Mouse (Mus musculus) frontal cortex, postnatal 36 days (tissue): ENCODE measurements around the gene Trip11.
"Not testable (repeated sequence)": the region's sequence is repeated elsewhere in the genome, so short reads cannot be mapped to it uniquely, and the experiment has no call there.

ENCODE experiments used
- DNase-seq, 2 experiments: peaks; one replicate each; pipeline ENCODE4 v3.0.0; 2022; ENCODE audit warnings: low spot score in 2 of 2

The Trip11 gene

DNA sequence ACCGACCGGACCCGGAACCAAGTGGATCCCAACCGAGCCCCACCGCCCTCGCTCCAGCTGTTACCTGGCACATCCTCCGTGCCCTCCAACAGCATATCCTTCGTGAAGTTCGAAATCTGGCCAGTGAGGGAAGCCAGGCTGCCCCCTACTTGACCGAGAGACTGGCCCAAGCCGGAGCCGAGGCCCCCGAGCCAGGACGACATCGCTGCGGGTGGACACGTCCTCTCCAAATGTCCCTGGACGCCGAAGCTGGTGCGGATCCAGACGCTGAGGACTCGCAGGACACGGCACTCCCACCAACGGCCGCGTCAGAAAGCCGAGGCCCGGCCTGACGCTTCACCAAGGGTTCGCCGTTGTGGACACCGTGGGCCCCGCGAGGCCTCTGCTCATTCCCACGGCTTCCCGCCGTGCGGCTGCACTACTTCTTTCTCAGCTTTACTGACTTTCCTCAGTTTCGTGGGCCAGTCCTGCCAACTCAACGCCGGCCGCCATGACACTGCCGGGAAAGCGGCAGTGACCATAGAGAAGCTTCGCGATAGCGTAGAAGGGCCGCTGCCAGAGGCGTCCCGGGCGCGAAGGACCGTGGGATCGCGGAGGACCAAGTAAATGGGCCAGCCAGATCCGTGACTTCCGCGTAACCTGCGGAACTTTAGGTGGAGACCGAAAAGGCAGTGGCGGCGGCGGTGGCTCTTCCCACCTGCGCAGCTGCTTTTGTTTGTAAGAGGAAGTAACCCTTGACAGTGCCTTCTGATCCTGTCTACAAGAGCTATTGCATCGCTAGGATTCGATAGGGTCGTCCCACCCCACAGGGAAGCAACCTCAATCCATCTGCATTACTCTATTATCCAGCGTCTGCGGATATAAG lies at the start of gene Trip11:
TSS of gene Trip11 (minus strand) at position 642 of the 865 bp plus-strand sequence.
- DNase-seq, result peak; percentile 90 to 94

DNA sequence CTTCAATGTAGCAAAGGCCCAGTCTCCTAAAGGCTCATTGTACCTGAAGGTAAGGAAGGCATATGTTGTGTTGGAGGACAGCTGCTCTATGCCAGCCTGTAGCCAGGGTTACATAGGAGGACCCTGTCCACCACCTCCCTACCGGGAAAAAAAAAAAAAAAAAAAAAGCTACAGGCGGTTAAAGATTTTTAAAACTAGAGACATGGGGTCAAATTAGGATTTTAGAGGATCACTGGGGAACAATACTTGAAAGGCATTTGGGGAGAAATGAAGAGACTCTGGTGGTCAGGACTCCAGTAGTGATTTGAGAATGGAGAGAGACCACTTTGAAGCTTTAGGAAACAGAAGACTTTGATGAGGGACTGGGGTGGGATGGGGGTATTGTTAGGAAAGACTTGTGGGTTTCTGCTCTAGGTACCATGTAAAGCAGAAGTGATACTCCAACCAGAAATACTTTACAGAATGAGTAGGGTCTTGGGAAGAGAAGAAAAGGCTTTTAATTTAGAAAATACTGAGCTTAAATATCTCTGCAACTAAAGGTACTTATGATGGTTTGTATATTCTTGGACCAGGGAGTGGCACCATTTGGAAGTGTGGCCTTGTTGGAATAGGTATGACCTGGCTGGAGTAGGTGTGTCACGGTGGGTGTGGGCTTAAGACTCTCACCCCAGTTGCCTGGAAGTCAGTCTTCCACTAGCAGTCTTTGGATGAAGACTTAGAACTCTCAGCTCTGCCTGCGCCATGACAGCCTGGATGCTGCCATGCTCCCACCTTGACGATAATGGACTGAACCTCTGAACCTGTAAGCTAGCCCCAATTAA lies 46.1 kb upstream of the Trip11 start:
- not testable (repeated sequence) for DNase-seq

DNA sequence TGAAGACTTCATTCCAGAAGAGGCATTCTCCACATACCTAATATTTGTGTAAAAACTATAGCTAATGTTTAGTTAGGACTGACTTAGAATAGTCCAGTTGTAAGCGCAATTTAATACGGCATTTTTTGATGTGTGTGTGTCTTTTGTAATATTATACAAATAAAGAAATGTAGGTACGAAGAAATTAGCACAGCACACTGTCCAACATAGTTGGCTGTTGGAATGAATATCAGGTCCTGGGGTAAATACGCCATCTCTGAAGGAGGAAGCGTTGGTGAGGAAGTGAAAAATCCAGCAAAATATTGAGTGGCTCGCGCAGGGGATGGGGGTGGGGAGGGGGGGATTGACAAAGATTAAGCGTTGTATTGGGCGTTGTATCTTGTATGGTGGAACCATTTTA lies 45.5 kb upstream of the Trip11 start:
- no peak for DNase-seq

DNA sequence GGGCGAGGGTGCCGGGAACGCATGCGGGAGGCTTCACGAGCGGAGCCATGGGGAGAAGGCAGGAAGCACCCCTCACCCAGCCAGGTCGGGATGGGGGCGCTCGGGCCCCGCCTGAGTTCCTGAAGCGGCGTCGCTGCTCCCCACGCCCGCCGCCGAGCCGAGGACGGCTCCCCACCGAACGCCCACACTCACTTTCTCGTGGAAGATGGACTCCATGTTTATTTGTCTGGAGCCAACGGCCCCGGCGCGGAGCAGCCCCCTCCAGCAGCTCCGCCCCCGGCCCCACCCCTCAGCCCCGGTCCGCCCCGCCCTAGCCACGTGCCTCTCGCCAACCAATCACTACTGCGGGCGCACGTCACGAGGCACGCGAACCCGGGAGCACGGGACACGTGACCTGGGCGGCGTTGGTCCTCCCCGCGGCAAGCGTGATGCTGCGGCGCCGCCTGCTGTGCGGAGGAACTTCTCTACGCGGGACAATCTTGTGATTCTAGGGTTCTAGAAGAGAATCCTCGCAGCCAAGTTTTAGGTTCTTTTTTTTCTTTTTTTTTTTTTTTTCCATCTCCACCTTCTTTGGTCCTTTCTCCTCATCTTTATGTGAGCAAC lies 45.0 kb upstream of the Trip11 start, which contains the start of gene Atxn3:
TSS of gene Atxn3 (minus strand) at position 305 of the 603 bp plus-strand sequence.
- DNase-seq, result peak; percentile 96 to 97

DNA sequence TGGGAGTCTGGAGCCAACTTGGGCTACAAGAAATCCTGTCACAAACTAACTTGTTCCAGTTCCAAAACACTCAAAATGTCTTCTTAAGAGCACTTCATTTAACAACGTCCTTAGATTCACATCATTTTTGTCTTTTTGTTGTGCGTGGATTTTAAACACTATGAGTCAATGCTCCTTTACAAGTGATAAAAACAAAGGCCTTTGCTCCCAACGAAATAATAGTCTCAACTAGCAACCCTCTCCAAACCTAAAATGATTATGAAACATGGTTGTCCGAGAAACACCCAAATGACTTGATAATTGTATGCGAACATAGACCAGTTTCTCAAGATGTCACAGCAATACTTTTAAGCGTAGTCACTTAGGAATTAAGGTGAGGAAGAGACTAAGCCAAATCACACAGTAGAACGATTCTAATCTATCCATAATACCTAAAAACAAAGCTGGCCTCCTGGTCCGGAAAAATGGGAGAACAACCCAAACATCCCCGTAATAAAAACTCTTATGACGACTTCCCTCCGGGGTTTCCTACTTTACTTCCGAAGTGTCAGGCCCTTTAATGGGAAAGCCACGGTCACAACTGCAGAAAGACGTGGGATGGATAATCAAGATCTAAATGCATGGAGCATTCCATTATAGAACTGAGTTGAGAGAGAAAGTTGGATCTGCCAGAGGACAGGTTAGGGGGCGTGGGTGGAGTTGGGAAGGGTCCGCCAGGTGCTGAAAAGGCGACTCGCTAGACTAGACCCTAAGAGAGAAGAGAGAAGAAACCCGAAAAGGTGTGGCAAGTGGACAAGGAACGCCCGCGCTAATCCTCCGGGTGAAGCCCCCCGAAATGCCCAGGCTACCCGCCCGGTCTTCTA lies 44.2 kb upstream of the Trip11 start:
- DNase-seq, result no peak

DNA sequence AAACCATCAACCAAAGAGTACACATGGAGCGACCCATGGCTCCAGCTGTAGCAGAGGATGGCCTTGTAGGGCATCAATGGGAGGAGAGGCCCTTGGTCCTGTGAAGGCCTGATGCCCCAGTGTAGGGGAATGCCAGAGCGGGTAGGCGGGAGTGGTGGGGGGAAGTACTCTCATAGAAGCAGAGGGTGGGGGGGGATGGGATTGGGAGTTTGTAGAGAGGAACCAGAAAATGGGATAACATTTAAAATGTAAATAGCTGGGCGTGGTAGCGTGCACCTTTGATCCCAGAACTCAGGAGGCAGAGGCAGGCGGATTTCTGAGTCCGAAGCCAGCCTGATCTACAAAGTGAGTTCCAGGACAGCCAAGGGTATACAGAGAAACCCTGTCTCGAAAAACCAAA lies 42.8 kb upstream of the Trip11 start:
- not testable (repeated sequence) for DNase-seq

DNA sequence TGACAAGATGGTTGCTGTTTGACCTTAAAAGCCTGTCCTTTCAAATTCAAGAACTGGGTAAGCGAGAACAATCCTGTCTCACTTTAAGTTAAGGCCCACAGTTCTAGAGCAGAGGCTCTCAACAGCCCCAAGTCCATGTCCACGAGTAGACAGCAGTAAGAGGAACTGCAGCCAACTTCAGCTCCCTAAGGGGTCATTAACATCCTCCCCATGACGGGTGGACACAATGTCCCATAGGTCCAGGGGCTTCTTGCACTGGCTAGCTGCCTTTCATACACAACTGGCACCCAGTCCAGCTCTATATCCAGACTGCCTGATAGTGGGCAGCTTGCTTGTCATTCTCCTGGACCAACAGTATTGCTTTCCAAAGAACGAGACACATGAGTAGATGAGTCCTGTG lies 35.7 kb upstream of the Trip11 start:
- DNase-seq, result no peak

DNA sequence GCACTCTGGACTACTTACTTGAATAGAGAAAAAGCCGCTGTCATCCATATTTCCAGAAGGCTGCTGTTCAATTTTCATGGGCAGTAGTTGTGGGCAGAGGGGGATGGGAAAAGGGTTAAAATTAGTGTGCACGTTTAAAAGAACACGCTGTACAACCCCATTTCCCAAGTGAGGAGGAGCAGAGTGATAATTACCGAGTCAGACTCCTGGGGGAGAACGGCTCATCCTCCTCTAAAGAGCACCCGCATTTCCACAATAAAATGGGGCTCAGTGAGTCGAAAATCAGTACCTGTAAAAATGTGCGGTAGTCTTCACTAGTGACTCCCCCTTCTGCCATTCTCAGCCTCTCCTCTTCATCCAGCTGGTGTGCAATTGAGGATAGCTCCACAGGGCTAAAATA lies 34.9 kb upstream of the Trip11 start:
- DNase-seq, result peak in 1 of 2 experiments; percentile 11

DNA sequence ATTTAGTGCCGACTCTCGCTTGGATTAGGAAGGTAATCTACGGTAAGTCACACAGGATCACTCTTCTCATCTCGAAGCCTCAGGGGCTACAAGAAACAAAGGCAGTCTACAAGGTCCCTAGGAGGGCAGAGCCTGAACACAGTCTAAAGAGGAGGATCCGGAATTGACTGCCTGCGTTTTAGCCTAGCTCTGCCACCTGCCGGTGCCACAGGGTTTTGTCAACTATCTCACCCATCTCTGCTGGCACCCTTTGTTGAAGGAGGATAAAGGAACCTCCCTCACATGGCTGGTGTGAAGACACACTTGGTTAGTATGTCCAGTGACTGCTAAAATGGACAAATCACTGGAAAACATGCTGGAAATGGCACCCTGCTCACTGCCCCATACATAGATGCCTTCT lies 24.5 kb upstream of the Trip11 start:
- DNase-seq, result no peak

DNA sequence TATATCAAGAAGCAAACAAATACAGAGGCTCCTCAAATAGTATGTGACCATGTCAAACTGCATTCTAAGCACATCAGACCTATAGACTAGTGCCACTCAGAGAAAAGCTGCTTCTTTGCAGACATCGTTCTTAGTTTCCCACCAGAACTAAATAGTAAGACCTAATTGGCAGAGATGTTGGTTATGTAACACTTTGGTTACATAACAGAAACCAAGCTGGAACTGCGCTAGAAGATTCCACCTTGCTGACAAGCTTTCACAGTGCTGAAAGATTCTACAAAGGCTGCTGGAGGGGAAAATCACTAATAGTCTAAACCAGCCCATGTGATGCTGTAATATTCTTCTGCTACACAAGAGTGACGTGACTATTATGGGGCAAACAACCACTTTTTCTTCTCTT lies 22.2 kb upstream of the Trip11 start:
- peak in 1 of 2 experiments; percentile 23 for DNase-seq

DNA sequence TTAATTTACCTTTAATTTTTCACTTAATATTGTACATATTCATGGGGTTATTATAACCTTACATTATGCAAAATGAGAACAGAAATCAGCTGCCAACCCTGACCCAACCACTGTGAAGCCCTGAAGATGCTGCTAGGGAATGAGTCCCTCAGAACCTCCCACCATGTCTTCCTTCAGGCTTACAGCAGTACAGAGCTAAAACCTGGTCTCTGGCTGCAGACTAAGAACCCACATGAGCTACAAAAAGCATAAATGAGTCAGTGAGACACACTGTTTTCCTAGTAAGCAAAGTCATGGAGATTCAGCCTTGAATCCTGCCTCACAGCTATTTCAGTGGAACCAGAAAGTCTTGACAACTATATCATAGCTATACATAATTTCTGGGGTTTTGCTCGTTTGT lies 15.4 kb upstream of the Trip11 start:
- no peak for DNase-seq

DNA sequence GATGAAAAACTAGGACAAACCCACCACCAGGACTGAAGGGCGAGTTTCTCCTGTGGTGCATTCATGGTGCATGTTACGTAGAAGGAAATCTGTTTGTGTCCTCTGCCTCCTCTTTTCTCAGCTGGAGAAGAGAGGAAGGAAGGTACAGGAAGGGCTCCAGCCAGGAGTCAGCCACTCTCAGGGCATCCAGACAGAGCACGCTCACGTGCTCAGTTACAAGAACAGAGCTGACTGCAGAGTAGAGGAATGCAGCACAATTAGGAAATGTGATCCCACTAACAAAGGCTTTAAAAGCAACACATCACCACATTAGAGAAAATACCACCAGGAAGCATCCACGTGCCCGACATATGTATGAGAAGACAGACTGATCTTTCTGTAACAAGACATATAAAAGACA lies 9.2 kb upstream of the Trip11 start:
- no peak for DNase-seq

DNA sequence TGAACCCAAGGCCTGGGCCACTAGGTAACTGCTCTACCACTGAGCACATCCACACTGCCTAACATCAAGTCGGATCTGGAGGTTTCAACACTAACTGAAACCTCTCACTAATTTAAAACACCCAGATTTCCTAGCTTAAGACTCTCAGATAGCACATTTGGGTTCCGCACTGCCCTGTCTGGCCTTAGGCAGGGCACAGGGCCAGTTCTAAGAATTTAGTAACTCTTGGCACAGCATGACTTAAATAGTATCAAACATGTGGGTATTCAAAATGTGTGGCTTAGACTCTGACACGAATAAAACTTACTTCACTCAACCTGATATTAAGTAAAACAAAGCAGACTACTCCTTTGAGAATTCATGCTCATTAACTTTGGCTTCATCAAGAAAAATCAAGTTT lies 6.8 kb upstream of the Trip11 start:
- no peak for DNase-seq

DNA sequence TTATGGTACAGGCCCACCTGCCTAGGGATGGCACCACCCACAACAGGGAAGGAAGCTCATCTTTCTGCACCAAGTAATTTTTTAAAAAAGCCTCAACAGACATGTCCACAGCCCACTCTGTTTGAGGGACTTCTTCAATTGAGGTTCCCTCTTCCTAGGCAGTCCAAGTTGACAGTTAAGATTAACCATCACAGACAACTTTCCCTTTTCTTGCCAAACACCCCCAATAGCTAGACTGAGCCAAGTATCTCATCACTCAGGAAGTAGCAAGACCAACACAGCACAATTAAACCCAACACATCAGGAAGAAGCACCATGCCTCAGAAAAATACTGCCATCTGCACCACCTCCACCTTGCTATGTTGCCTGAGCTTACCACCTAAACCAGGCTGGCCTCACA lies 4.1 kb upstream of the Trip11 start:
- DNase-seq, result no peak

DNA sequence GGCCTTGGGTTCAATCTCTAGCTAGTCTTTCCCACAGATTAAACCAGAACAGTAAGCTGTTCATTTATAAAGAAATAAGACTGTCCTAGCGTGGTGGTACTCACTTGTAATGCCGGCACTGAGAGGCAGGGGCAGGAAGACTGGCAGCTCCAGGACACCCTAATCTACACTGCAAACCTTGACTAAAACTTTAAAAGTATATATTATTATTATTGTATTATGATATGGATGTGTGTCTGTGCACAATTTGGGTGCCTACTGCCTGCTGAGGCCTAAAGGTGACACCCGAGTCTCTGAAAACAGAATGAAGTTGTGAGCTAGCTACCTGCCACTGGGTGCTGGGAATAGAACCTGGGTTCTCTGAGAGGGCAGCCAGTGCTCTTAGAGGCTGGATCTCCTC lies 1.7 kb downstream of the Trip11 start:
- no peak for DNase-seq

DNA sequence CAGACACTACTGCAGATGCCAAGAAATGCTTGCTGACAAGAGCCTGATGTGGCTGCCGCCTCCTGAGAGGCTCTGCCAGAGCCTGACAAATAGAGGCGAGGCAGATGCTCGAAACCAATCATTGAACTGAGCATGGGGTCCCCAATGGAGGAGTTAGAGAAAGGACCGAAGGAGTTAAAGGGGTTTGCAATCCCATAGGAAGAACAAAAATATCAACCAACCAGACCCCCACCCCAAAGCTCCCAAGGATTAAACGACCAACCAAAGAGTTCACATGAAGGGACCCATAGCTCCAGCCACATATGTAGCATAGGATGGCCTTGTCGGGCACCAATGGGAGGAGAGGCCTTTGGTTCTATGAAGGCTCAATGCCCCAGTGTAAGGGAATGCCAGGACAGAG lies 2.7 kb downstream of the Trip11 start:
- DNase-seq, result no peak

DNA sequence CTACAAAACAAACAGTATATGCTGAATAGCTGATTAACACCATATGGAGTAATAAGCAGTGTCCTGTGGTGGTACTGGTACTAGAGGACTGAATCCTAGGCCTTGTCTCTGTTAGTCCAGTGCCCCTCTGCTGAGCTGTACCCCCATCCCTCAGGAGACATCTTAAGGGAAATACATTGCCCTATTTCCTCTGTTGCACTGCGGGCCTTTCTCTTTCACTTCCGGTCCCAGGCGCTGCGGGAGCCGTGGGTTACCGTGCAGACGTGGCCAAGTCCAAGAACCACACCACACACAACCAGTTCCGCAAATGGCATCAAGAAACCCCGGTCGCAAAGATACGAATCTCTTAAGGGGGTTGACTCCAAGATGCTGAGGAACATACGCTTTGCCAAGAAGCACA lies 7.2 kb downstream of the Trip11 start:
- DNase-seq, result no peak

DNA sequence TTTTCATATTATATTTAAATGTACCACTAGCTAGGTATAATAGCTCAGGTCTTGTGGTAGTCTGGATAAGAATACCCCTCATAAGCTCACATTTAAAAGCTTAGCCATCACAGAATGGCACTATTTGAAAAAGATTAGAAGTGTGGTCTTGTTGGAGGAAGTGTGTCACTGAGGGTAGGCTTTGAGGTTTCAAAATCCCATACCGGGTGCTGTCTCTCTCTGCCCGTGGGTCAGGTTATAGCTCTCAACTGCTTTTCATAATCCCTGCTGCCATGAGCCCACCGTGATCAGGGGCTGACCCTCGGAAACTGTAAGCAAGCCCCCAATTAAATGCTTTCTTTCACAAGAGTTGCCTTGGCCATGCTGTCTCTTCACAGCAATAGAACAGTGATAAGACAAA lies 8.2 kb downstream of the Trip11 start:
- no peak for DNase-seq

DNA sequence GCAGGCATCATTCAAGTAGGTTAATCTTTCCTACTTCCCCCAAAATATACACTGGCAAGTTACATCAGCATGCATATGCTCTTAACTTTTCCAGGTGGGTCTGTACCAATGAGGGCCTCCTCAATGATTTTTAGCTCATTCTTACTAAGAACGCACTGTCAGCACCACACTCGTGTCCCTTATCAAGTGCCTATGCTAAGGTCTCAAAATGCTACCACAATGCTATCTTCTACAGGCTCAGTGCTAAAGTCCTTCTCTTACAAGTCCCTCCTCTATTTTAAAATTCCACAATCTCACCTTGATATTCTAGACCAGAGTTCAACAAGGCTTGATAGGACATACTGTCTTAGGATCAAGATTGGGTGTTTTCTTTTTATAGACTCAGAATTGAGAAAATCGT lies 8.9 kb downstream of the Trip11 start:
- no peak for DNase-seq

DNA sequence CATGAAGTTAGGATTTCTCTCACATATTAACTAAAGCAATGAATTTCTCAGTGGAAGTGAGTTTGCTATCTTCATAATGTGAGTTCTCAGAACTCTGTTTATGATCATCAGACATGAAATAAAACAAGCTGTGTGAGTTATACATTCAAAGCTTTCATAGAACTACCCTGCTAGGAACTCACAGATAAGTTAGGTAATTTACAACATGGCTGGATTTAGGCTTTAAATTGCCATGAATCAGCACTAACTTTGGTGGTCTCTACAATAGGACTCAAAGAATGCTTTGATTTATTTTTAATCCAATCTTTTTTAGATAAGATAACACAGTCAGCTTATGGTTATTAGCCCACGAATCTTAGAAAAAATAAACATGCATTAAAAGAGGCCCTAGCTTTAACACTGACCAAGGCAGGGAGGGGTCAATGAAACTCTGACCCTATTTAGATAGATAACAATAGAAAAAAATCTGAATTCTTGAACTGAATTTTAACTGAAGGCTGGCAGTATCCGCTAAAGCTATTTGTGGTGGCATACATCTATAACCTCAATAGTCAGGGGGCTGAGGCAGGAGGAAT lies 13.3 kb downstream of the Trip11 start:
- no peak for DNase-seq

DNA sequence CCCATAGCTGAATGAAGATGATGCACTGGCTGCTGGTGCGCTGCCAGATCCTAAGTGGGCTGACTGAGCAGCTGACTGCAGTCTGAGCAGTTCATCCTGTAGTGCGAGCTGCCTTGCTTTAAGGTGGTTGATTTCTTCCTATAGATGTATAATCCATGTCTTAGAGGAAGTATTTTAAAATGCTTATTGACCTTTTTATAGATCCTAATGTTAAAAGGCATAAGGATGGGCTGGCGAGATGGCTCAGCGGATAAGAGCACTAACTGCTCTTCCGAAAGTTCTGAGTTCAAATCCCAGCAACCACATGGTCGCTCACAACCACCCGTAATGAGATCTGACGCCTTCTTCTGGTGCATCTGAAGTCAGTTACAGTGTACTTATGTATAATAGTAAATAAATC lies 14.1 kb downstream of the Trip11 start:
- no peak for DNase-seq
